Mouse (Mus musculus): ENCODE results near the gene Mboat1.

GRCm38 (mm10) chr13:30194834-30195233 is 58.5 kb downstream of the Mboat1 start:
- TF ChIP-seq ZNF384 (IDR thresholded peaks at IDR 0.05; ENCODE audit: low read depth, low read length) (no peak), ZC3H11A (IDR thresholded peaks at IDR 0.05; ENCODE audit: borderline replicate concordance, low read depth, low read length) (no peak)

All from ES-E14 (cell line).